Mouse (Mus musculus) lung, embryonic 15.5 days (tissue): ENCODE measurements around the gene Eno4. TPM values are rescaled to one million over a fixed set of nuclear protein-coding genes. Genes with fewer than 3 reads are reported as not detected.
A peak's percentile ranks its signal among the peaks of the same experiment; 100 is the strongest.

Experiments used
- ATAC-seq: fragments of 200-750 bp; cut with Nextera tagmentation; 2 replicates; pipeline ENCODE4 v1.8.0; 2017; ENCODE audit warnings: moderate number of reproducible peaks, borderline replicate concordance; ENCODE audit not compliant: low FRiP score, low TSS enrichment; ENCODE audit errors: extremely low read depth
- H3K27ac ChIP-seq: fragments of 300-500 bp; sonication (generic); 2 replicates; pipeline ENCODE4 v1.5.1; 2015; ENCODE audit warnings: moderate library complexity, mild to moderate bottlenecking, inconsistent platforms
- H3K27me3 ChIP-seq: fragments of 300-500 bp; sonication (generic); 2 replicates; pipeline ENCODE4 v1.6.1; 2015; ENCODE audit warnings: inconsistent platforms
- H3K36me3 ChIP-seq: fragments of 300-500 bp; sonication (generic); 2 replicates; pipeline ENCODE4 v1.6.1; 2015; ENCODE audit warnings: inconsistent platforms
- H3K4me1 ChIP-seq: fragments of 300-500 bp; sonication (generic); 2 replicates; pipeline ENCODE4 v1.6.1; 2015; ENCODE audit warnings: inconsistent platforms
- H3K4me2 ChIP-seq: fragments of 300-500 bp; sonication (generic); 2 replicates; pipeline ENCODE4 v1.6.1; 2015; ENCODE audit warnings: inconsistent platforms, mild to moderate bottlenecking, moderate library complexity
- H3K4me3 ChIP-seq: fragments of 300-500 bp; sonication (generic); 2 replicates; pipeline ENCODE4 v1.5.1; 2015; ENCODE audit warnings: mild to moderate bottlenecking, inconsistent platforms
- H3K9ac ChIP-seq: fragments of 300-500 bp; sonication (generic); 2 replicates; pipeline ENCODE4 v1.6.1; 2015; ENCODE audit warnings: inconsistent platforms
- H3K9me3 ChIP-seq: fragments of 300-500 bp; sonication (generic); 2 replicates; pipeline ENCODE4 v1.6.1; 2016; ENCODE audit warnings: inconsistent platforms
- WGBS: fragments of 180-500 bp; shearing (Covaris S2); methylation state at CpG from one replicate; pipeline ENCODE4 v1.1.7; 2015; 5-methylcytosine and 5-hydroxymethylcytosine counted together
- microRNA-seq: library from miRNA; unstranded; fragments of <30 nt; microRNA quantifications from one replicate; pipeline ENCODE4, GENCODE M21; 2016
- polyA plus RNA-seq: library from polyadenylated mRNA; unstranded; fragments of >200 nt; fragmentation: Nextera tagmentation; extraction: Ambion mirVana; gene quantifications from 2 replicates; pipeline ENCODE4 v1.2.1, GENCODE M21; 2015

Gene Eno4
- polyA plus RNA-seq, 1 experiment from 2014 or later = 1.4 TPM

GRCm38 (mm10) chr19:58978401-58979171 lies 35.4 kb downstream of the Eno4 start:
- Histone ChIP-seq H3K4me1 (no peaks in the 10 kb centered on the region), H3K27ac (no peak overlapping the region), H3K9me3 (no peaks in the 10 kb centered on the region), H3K4me3 (no peak overlapping the region), H3K27me3 (no peaks in the 10 kb centered on the region), H3K4me2 (no peak overlapping the region), H3K9ac (no peak overlapping the region), H3K36me3 (no peaks in the 10 kb centered on the region)
- ATAC-seq = no peak
- WGBS = 66% methylated on average over 11 of the region's 11 CpGs

GRCm38 (mm10) chr19:58979436-58980055 lies 36.3 kb downstream of the Eno4 start:
- Histone ChIP-seq H3K4me2 (peak overlapping the region; percentile 16), H3K36me3 (no peaks in the 10 kb centered on the region), H3K27me3 (no peaks in the 10 kb centered on the region), H3K9ac (no peak overlapping the region), H3K27ac (no peak overlapping the region), H3K4me1 (no peaks in the 10 kb centered on the region), H3K9me3 (no peaks in the 10 kb centered on the region), H3K4me3 (no peak overlapping the region)
- ATAC-seq = no peak
- WGBS = 46% methylated on average over 13 of the region's 13 CpGs

GRCm38 (mm10) chr19:58980056-58980440 lies 36.8 kb downstream of the Eno4 start:
- H3K4me3 ChIP-seq = no peak overlapping the region

GRCm38 (mm10) chr19:58981571-58981970 lies 38.3 kb downstream of the Eno4 start:
- H3K9ac ChIP-seq = no peak overlapping the region
- no peaks in the 10 kb centered on the region for H3K9me3 ChIP-seq
- H3K4me2 ChIP-seq = no peak overlapping the region
- no peak for ATAC-seq
- H3K4me3 ChIP-seq = no peak overlapping the region
- 52% methylated on average over 9 of the region's 9 CpGs for WGBS
- H3K27ac ChIP-seq = no peak overlapping the region
- no peaks in the 10 kb centered on the region for H3K27me3 ChIP-seq
- no peaks in the 10 kb centered on the region for H3K36me3 ChIP-seq
- no peaks in the 10 kb centered on the region for H3K4me1 ChIP-seq

More at GRCm38 (mm10) chr19:58980056-58980440, 36.8 kb downstream of the Eno4 start:
- no peak overlapping the region for H3K27ac ChIP-seq
- 66% methylated on average over 5 of the region's 5 CpGs for WGBS
- no peak for ATAC-seq
- no peaks in the 10 kb centered on the region for H3K36me3 ChIP-seq
- H3K27me3 ChIP-seq = no peaks in the 10 kb centered on the region
- peak overlapping the region; percentile 16 for H3K4me2 ChIP-seq
- no peaks in the 10 kb centered on the region for H3K9me3 ChIP-seq
- H3K9ac ChIP-seq = no peak overlapping the region
- H3K4me1 ChIP-seq = no peaks in the 10 kb centered on the region

GRCm38 (mm10) chr19:59002827-59003226 lies 59.6 kb downstream of the Eno4 start:
- H3K9me3 ChIP-seq = no peaks in the 10 kb centered on the region
- H3K36me3 ChIP-seq = no peaks in the 10 kb centered on the region
- no peak overlapping the region for H3K27ac ChIP-seq
- no peaks in the 10 kb centered on the region for H3K4me1 ChIP-seq
- WGBS = 90% methylated on average over 6 of the region's 6 CpGs
- no peak overlapping the region for H3K9ac ChIP-seq
- no peak for ATAC-seq
- H3K27me3 ChIP-seq = no peaks in the 10 kb centered on the region
- H3K4me2 ChIP-seq = no peak overlapping the region
- H3K4me3 ChIP-seq = no peak overlapping the region

- ATAC-seq = no peak
- H3K9ac ChIP-seq = no peak overlapping the region
- no peaks in the 10 kb centered on the region for H3K9me3 ChIP-seq
- H3K4me1 ChIP-seq = no peaks in the 10 kb centered on the region
- H3K4me2 ChIP-seq = no peak overlapping the region
- H3K27ac ChIP-seq = no peak overlapping the region
- no peaks in the 10 kb centered on the region for H3K36me3 ChIP-seq
- WGBS = 82% methylated on average over 15 of the region's 15 CpGs
- no peaks in the 10 kb centered on the region for H3K27me3 ChIP-seq
- H3K4me3 ChIP-seq = no peak overlapping the region
Measured at GRCm38 (mm10) chr19:59006577-59007340, 63.5 kb downstream of the Eno4 start.

GRCm38 (mm10) chr19:59010802-59011201 lies 67.6 kb downstream of the Eno4 start:
- no peaks in the 10 kb centered on the region for H3K4me1 ChIP-seq
- ATAC-seq = no peak

More at GRCm38 (mm10) chr19:59010802-59011201, 67.6 kb downstream of the Eno4 start:
- WGBS = 62% methylated on average over 5 of the region's 5 CpGs
- no peak overlapping the region for H3K9ac ChIP-seq
- H3K27ac ChIP-seq = no peak overlapping the region
- H3K9me3 ChIP-seq = no peaks in the 10 kb centered on the region
- H3K27me3 ChIP-seq = no peaks in the 10 kb centered on the region
- H3K36me3 ChIP-seq = no peaks in the 10 kb centered on the region
- H3K4me2 ChIP-seq = no peak overlapping the region
- no peak overlapping the region for H3K4me3 ChIP-seq

Small RNA genes lying within 50 kb of the gene (microRNA-seq; reads per million reads assigned to microRNA genes)
- 7.6 reads per million, percentile 26 among the genes with 10 or more reads in this experiment for gene Mir3086

Other genes starting within 250 kb of the Eno4 start
- 0.77 and 12.2 TPM in 2 replicates for gene Pnliprp1, start 214.5 kb upstream of the Eno4 start, polyA plus RNA-seq
- 0.23 and 0.30 TPM in 2 replicates for gene Pnliprp2, start 183.7 kb upstream of the Eno4 start, polyA plus RNA-seq
- not detected in 2 replicates for gene 1700019N19Rik, start 149.0 kb upstream of the Eno4 start, polyA plus RNA-seq
- 4.4 and 5.1 TPM in 2 replicates for gene Hspa12a, start 229 bp downstream of the Eno4 start, polyA plus RNA-seq
- 5.4 and 5.8 TPM in 2 replicates for gene Shtn1, start 132.7 kb downstream of the Eno4 start, polyA plus RNA-seq
- gene Vax1, start 226.6 kb downstream of the Eno4 start, polyA plus RNA-seq = not detected in 2 replicates